Mouse (Mus musculus): ENCODE measurements at regions not wholly inside any gene's neighbourhood (a gene's known extent, or its start where the extent isn't known, plus 50 kb on each side); places are given as distances from the start of the nearest gene placed in this dataset.

- in situ Hi-C loops (cut with MboI, MseI), result no loop called here
Measured at GRCm38 (mm10) chr1:71955331-71955730, 256.8 kb downstream of the Mreg start.

GRCm38 (mm10) chr1:71953292-71953691 is 258.8 kb downstream of the Mreg start:
- in situ Hi-C loops (cut with MboI, MseI), result no loop called here

- in situ Hi-C loops (cut with MboI, MseI), result no loop called here
Measured at GRCm38 (mm10) chr1:71949549-71949948, 262.6 kb downstream of the Mreg start.

GRCm38 (mm10) chr1:71948686-71949085 is 263.4 kb downstream of the Mreg start:
- in situ Hi-C loops (cut with MboI, MseI), result no loop called here

- in situ Hi-C loops (cut with MboI, MseI), result no loop called here
Measured at GRCm38 (mm10) chr1:71947506-71947905, 264.6 kb downstream of the Mreg start.

- in situ Hi-C loops (cut with MboI, MseI), result no loop called here
Measured at GRCm38 (mm10) chr1:71946911-71947310, 265.2 kb downstream of the Mreg start.

- in situ Hi-C loops (cut with MboI, MseI), result no loop called here
Measured at GRCm38 (mm10) chr1:71945070-71945469, 267.0 kb downstream of the Mreg start.

GRCm38 (mm10) chr1:71944531-71944930 is 267.6 kb downstream of the Mreg start:
- in situ Hi-C loops (cut with MboI, MseI), result no loop called here

GRCm38 (mm10) chr1:71942145-71942544 is 270.0 kb downstream of the Mreg start:
- in situ Hi-C loops (cut with MboI, MseI), result no loop called here

- in situ Hi-C loops (cut with MboI, MseI), result no loop called here
Measured at GRCm38 (mm10) chr1:71941688-71942087, 270.4 kb downstream of the Mreg start.

GRCm38 (mm10) chr1:71940900-71941299 is 271.2 kb downstream of the Mreg start:
- in situ Hi-C loops (cut with MboI, MseI), result no loop called here

- in situ Hi-C loops (cut with MboI, MseI), result no loop called here
Measured at GRCm38 (mm10) chr1:71938323-71939007, 273.6 kb downstream of the Mreg start.

- in situ Hi-C loops (cut with MboI, MseI), result no loop called here
Measured at GRCm38 (mm10) chr1:71937922-71938321, 274.2 kb downstream of the Mreg start.

- in situ Hi-C loops (cut with MboI, MseI), result no loop called here
Measured at GRCm38 (mm10) chr1:71937168-71937567, 274.9 kb downstream of the Mreg start.

GRCm38 (mm10) chr1:71936501-71937129 is 275.5 kb downstream of the Mreg start:
- in situ Hi-C loops (cut with MboI, MseI), result no loop called here

GRCm38 (mm10) chr1:71925501-71925900 is 272.5 kb upstream of the Fn1 start:
- in situ Hi-C loops (cut with MboI, MseI), result no loop called here

GRCm38 (mm10) chr1:71924884-71925283 is 271.9 kb upstream of the Fn1 start:
- in situ Hi-C loops (cut with MboI, MseI), result no loop called here

- in situ Hi-C loops (cut with MboI, MseI), result no loop called here
Measured at GRCm38 (mm10) chr1:71923731-71924130, 270.7 kb upstream of the Fn1 start.

GRCm38 (mm10) chr1:71921456-71921855 is 268.5 kb upstream of the Fn1 start:
- in situ Hi-C loops (cut with MboI, MseI), result no loop called here

GRCm38 (mm10) chr1:71919891-71920290 is 266.9 kb upstream of the Fn1 start:
- in situ Hi-C loops (cut with MboI, MseI), result no loop called here

GRCm38 (mm10) chr1:71917021-71917420 is 264.0 kb upstream of the Fn1 start:
- in situ Hi-C loops (cut with MboI, MseI), result no loop called here

GRCm38 (mm10) chr1:71914439-71914838 is 261.4 kb upstream of the Fn1 start:
- in situ Hi-C loops (cut with MboI, MseI), result no loop called here

- in situ Hi-C loops (cut with MboI, MseI), result no loop called here
Measured at GRCm38 (mm10) chr1:71913221-71913620, 260.2 kb upstream of the Fn1 start.

All from T-helper 2 cell (primary cell).